Mouse (Mus musculus) erythroid progenitor cell, adult 5-6 weeks (primary cell): ENCODE data around the gene Dnajc11. TPM values are rescaled to one million over a fixed set of nuclear protein-coding genes. Genes with fewer than 3 reads are reported as not detected.

Experiments
- ATAC-seq: replicated peaks from 2 replicates; pipeline ENCODE4 v1.8.0; 2016; ENCODE audit warnings: moderate number of reproducible peaks, mild to moderate bottlenecking, moderate TSS enrichment, inconsistent platforms; ENCODE audit not compliant: poor library complexity, low FRiP score, severe bottlenecking
- total RNA-seq, 2 experiments: library from RNA; stranded (forward) in 1 of 2; stranded (reverse) in 1 of 2; fragments of 150-400 nt in 1 of 2; fragments of 186-747, 209-891 nt in 1 of 2; gene quantifications; 2 replicates each; pipeline versions ENCODE4 v1.2.3 to v1.2.4; 2015 to 2017; ENCODE audit warnings: low replicate concordance in 2 of 2

Dnajc11 gene
- total RNA-seq (2015; ENCODE audit: low replicate concordance): 41.9 and 46.9 TPM in 2 replicates
- total RNA-seq (2017; ENCODE audit: low replicate concordance): 72.3 and 79.2 TPM in 2 replicates

- ATAC-seq: peak; percentile 89
Measured at GRCm38 (mm10) chr4:151933505-151934214, at the start of gene Dnajc11. Gene Dnajc11 (plus strand): TSS chr4:151933691.

- ATAC-seq: no peak
Measured at GRCm38 (mm10) chr4:151893241-151893640, 40.2 kb upstream of the Dnajc11 start.

DNA sequence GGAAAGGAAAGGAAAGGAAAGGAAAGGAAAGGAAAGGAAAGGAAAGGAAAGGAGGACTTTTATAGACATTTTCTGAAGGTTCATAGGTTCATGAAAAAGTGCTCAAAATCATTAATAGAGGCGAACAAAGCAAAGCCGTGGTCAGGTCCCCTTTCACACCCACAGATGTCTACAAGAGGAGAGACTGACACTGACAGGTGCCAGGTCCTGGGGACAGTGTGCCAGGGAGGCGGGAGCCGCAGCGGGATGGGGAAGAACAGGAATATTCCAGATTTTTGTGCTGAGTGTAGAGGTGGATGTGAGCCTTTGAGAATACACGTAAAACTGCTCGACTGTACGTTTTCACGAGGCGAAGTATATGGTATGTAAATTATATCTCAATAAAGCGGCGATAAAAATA is 38.6 kb upstream of the Dnajc11 start:
- ATAC-seq: no peak

GRCm38 (mm10) chr4:151895624-151896023 is 37.9 kb upstream of the Dnajc11 start:
- ATAC-seq: no peak

DNA sequence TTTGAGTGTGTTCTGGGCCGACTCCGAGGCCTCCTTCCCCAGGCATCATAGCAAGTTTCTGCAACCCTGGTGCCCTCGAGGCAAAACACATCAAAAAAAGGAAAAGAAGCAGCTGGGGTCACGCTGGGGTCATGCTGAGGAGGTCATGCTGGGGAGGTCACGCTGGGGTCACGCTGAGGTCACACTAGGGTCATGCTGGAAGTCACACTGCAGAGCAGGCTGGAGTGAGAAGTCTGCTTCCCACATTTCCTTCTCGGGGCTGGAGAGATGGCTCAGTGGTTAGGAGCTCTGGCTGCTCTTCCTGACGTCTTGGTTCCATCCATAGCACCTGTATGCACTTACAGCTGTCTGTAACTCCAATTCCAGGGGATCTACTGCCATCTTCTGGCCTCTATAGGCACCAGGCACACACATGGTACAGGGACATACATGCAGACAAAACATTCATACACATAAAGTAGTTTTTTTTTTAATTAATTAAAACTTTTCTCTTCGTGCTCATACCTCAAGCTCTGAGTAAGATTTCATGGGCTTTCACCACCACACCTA is 36.3 kb upstream of the Dnajc11 start:
- no peak for ATAC-seq

GRCm38 (mm10) chr4:151898600-151899245 is 34.8 kb upstream of the Dnajc11 start:
- no peak for ATAC-seq

GRCm38 (mm10) chr4:151899707-151900384 is 33.6 kb upstream of the Dnajc11 start:
- ATAC-seq: no peak

DNA sequence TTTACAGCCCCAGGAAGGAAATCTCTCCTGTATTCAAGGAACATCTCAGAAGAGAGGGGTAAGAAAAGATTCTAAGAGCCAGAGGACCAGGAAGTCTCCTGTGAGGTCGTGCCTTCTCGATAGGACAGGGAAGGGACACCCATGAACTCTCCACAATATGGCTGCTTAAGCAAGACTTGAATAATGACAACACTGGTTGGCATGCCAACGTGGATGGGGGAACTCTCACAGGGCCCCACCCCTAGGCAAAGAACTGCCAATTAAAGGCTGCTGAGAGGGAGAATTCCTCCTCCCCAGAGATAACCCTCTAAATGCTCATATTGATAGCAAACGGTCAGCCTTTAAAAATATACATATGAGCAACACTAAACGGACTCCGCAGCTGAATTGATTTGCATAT is 32.8 kb upstream of the Dnajc11 start:
- ATAC-seq: no peak

DNA sequence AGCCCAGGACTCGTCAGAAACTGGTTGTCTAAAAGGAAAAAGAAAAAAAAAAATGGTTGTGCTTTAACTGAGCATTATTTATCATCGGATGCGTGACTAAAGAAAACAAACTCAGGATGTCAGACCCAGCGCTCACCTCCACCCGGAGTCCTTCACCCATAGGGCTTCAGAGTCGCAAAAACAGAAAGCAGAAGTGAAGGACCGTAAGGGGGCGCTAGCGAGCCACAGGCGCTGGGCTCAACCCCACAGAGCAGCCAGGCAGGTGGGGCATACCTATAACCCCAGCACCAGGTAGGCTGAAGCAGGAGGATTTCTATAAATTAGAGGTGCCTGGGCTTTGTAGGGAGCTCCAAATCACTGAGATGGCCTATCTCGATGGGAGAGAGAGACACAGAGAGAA is 32.1 kb upstream of the Dnajc11 start:
- ATAC-seq: 0 out of 2 replicates have a peak, but pooled peaks have one; percentile 27

- no peak for ATAC-seq
Measured at GRCm38 (mm10) chr4:151902046-151902688, 31.3 kb upstream of the Dnajc11 start.

GRCm38 (mm10) chr4:151902689-151903241 is 30.7 kb upstream of the Dnajc11 start:
- peak; percentile 59 for ATAC-seq

- no peak for ATAC-seq
Measured at GRCm38 (mm10) chr4:151904098-151904497, 29.4 kb upstream of the Dnajc11 start.

GRCm38 (mm10) chr4:151905621-151906020 is 27.9 kb upstream of the Dnajc11 start:
- no peak for ATAC-seq

- no peak for ATAC-seq
Measured at GRCm38 (mm10) chr4:151907577-151908343, 25.7 kb upstream of the Dnajc11 start.

DNA sequence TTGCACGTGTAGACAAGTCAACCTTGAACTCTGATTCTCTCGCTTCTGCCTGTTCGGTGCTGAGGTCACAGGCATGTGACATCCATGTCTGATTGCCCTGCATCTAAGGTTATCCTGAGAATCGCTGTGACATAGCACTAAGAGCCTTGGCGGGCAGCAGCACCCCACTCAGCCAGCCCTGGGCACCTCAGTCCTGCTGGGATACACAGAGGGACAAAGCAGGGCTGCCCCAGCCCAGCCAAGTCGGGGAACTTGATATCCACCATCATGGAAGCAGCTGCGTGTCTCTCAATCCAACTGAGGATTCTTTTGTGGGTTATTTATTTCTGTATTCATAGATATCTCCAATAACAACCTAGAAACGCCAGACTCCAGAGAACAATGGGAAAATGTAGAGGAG is 24.7 kb upstream of the Dnajc11 start:
- ATAC-seq: no peak

DNA sequence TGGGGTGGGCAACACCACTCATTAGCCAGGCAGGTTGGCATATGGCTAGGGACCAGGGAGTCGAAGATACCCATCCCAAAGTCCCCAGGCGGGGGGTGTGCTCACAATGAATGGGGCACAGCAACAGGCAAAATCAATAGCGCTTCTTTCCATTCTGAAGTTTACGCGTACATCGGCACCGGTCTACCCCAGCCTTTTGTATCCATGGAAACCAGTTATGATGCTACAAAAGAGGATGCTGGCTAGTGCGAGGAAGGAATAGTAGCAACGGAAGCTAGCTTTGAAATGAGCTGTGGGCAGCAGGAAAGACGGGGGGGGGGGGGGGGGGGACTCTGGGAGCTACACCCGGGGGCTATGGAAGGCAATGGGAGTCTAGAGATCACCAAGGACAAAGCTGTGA is 17.2 kb upstream of the Dnajc11 start:
- ATAC-seq: no peak

DNA sequence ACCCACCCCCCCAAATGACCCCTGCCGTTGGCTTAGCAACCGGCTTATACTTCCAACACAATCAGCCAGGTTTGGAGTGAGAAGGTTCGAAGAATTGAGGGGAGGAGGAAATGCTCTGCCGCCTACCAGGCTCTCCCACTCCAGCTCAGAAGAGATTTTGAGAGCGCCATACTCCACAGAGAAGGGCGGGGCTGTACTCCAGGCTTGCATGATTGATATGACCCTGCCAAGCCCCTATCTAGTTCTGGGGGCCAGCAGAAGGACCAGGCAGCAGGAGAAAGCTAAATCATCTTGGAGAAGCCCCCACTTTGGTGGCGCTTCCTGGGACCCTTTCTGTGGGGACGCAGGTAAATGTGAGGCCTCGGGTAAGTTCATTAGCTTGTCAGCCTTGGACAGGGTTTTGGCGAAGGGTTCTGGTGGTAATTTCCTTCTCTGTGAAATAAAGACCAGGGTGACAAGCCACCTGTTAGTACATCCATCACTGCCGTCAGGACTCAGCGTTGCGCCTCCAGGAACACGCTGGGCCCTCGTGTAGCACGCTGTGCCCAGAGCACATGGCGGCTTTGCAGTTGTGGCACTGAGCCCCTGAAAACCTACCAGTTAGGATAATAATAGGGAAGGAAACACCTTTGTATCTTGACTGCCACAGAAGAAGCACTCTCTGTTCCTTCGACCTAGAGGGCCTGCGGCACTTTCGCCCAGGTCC is 14.2 kb upstream of the Dnajc11 start:
- ATAC-seq: no peak

DNA sequence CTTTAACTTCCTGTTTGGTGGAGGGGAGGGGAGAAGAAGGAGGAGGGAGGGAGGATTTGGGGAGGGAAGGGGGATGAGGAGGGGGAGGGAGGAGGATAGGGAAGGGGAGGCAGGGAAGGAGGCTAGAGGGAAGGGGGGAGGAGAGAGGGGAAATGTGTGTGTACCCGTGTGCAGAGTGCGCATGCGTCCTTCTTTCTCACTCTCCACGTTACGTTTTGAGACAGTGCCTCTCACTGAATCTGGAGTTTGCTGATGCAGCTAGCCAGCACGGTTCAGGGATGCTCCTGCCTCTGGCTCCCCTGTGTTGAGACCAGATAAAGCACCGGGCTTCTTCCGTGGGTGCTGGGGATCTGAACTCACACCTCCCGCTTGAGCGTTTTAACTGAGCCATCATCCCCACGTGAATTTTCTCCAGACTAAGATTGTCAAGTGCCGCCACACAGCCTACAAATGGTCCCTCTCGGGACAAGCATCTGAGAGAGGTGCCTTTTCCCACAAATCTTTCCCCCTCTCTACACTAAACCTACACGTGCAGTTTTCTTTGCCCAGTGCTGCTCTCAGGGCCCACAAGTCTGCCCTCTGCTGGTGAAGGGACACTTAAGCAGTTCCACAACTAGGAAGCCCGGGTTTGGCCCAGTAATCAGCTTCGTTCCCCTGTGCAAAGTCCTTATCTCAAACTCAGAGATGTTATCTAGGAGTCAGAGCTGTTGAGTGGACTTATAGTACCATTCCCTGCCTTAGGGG is 13.4 kb upstream of the Dnajc11 start:
- peak; percentile 78; the same call in 1 of the 2 replicates for ATAC-seq
